Mouse (Mus musculus) MEL (cell line): ENCODE data around the gene Hnrnpa2b1.

Experiments used
- CHD1 ChIP-seq: IDR thresholded peaks from 2 replicates; pipeline ENCODE4 v1.6.1; 2012; ENCODE audit warnings: low read depth, mild to moderate bottlenecking, inconsistent platforms, low read length, improper control_type of control experiment
- ETS1 ChIP-seq: IDR thresholded peaks from 2 replicates; pipeline ENCODE4 v1.6.1; 2012; ENCODE audit warnings: low read depth, mild to moderate bottlenecking, inconsistent platforms, low read length, improper control_type of control experiment, moderate library complexity
- UBTF ChIP-seq: IDR thresholded peaks from 2 replicates; pipeline ENCODE4 v1.6.1; 2012; ENCODE audit warnings: low read depth, mild to moderate bottlenecking, inconsistent platforms, low read length, improper control_type of control experiment, moderate library complexity, borderline replicate concordance; ENCODE audit not compliant: insufficient read depth

DNA sequence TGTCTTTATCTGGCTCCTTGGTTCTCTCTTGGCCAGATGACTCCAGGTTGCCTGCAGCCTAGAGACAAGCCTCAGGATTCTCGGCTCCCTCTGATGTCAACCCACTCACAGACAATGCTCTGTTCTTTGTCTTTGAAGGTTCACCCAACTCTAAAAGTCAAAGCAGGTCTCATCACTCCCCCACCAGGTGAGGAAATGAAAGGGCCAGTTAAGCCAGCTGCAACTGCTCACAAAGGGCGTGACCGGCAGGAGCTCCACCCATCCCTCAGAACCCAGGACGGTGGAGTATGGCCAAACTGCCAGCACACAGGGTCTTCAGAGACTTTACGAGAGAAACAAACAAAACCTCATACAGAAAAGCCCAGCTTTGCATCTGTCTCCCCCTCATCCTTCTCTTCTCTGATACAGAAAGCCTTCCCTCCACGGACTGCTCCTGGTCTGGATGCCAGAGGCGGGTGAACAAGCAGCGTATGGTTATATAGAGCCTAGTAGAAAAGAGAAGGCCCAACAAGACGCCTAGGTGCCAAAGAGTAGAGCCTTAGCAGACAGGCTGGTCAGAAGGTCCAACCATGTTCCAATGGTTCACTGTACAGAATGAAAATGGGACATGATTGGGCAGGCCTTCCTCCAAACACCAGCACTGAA, 27.4 kb downstream of the Hnrnpa2b1 start:
- no peak for TF ChIP-seq CHD1
- TF ChIP-seq UBTF, result no peak
- TF ChIP-seq ETS1, result no peak
